ENCODE assay signal across 8 mouse cellular contexts in genomic region chrX:7422166-7422565, GRCm38 (mm10). TPM values are rescaled to one million over a fixed set of nuclear protein-coding genes. Genes with fewer than 3 reads are reported as not detected.
A peak's percentile ranks its signal among the peaks of the same experiment; 100 is the strongest.
DNase-seq lines count a peak whose midpoint lies in the region; ATAC-seq and TF ChIP-seq lines count a peak whose summit lies in the region.

No protein-coding gene starts in this region.

- 64% methylated on average over 6 of the region's 6 CpGs for WGBS in heart, postnatal 0 days
- WGBS in hindbrain, embryonic 12.5 days = 67% methylated on average over 6 of the region's 6 CpGs
- WGBS in midbrain, embryonic 14.5 days = 70% methylated on average over 6 of the region's 6 CpGs

- no peak overlapping the region for H3K27ac ChIP-seq in heart, postnatal 0 days (ENCODE audit: low read depth)
- no peak overlapping the region for H3K27ac ChIP-seq in bone marrow macrophage, adult 2 months (ENCODE audit: insufficient read depth, low read depth, low read length)
- no peak overlapping the region for H3K27ac ChIP-seq in hindbrain, embryonic 12.5 days
- no peak overlapping the region for H3K27ac ChIP-seq in midbrain, embryonic 14.5 days (replicated peaks; ENCODE audit: low read depth, low read length)

- TF ChIP-seq POLR2A in bone marrow macrophage, adult 2 months (IDR thresholded peaks at IDR 0.05; ENCODE audit: borderline replicate concordance, low read depth, low read length) = no peak

- intact Hi-C loops in heart, postnatal 14 days (cut with DNase I) = loop anchor here (2.0 to 5.0 kb wide), 2 partner anchors 40 to 225 kb away; no protein-coding TSS in a partner anchor

- H3K9ac ChIP-seq in heart, postnatal 0 days (replicated peaks; ENCODE audit: low read depth, low read length) = 0 out of 2 replicates have a peak overlapping the region, but pooled peaks have one; percentile 31
- no peak overlapping the region for H3K9ac ChIP-seq in hindbrain, embryonic 12.5 days
- H3K9ac ChIP-seq in midbrain, embryonic 14.5 days (replicated peaks; ENCODE audit: low read length) = no peak overlapping the region

- no peaks in the 10 kb centered on the region for H3K4me1 ChIP-seq in heart, postnatal 0 days (ENCODE audit: control insufficient read depth, insufficient read depth)
- 0 out of 2 replicates have a peak, but pooled peaks cover 2% of the 10 kb centered on the region for H3K4me1 ChIP-seq in bone marrow macrophage, adult 2 months (ENCODE audit: control insufficient read depth, insufficient read depth, low read length)
- H3K4me1 ChIP-seq in hindbrain, embryonic 12.5 days = no peaks in the 10 kb centered on the region
- H3K4me1 ChIP-seq in midbrain, embryonic 14.5 days (ENCODE audit: control insufficient read depth, insufficient read depth, low read length) = no peaks in the 10 kb centered on the region

- DNase-seq in heart, postnatal 0 days (ENCODE audit: low spot score) = no peak
- no peak for DNase-seq in heart, postnatal 14 days
- DNase-seq in midbrain, embryonic 14.5 days = no peak
- no peak for DNase-seq in urinary bladder, postnatal 4 days (ENCODE audit: low spot score in 2 of 2)

- no peak for TF ChIP-seq EP300 in heart, postnatal 0 days (IDR thresholded peaks at IDR 0.05; ENCODE audit: low read depth)

- peak overlapping the region; percentile 74 for H3K4me2 ChIP-seq in heart, postnatal 0 days (ENCODE audit: low read depth, low read length)
- H3K4me2 ChIP-seq in hindbrain, embryonic 12.5 days (replicated peaks) = peak overlapping the region; percentile 62
- H3K4me2 ChIP-seq in midbrain, embryonic 14.5 days (ENCODE audit: low read length) = peak overlapping the region; percentile 63

- TF ChIP-seq CTCF in heart, postnatal 0 days (IDR thresholded peaks at IDR 0.05; ENCODE audit: low read depth) = no peak
- no peak for TF ChIP-seq CTCF in bone marrow macrophage, adult 2 months (IDR thresholded peaks at IDR 0.05; ENCODE audit: low read depth, low read length)

- H3K9me3 ChIP-seq in heart, postnatal 0 days (replicated peaks; ENCODE audit: control insufficient read depth, low read length) = no peaks in the 10 kb centered on the region
- no peaks in the 10 kb centered on the region for H3K9me3 ChIP-seq in hindbrain, embryonic 12.5 days (replicated peaks)
- H3K9me3 ChIP-seq in midbrain, embryonic 14.5 days (ENCODE audit: control insufficient read depth, low read length) = no peaks in the 10 kb centered on the region

- ATAC-seq in heart, postnatal 0 days (ENCODE audit: insufficient read depth, low read depth) = no peak
- ATAC-seq in hindbrain, embryonic 12.5 days (ENCODE audit: low FRiP score) = no peak
- no peak for ATAC-seq in midbrain, embryonic 14.5 days (ENCODE audit: low FRiP score, low TSS enrichment)
- no peak for ATAC-seq in granulocyte monocyte progenitor cell, adult 5-6 weeks (replicated peaks; ENCODE audit: poor library complexity, severe bottlenecking)
- no peak for ATAC-seq in activated CD4-positive, CD25-positive, alpha-beta regulatory T cell, adult 4 months

- H3K27me3 ChIP-seq in heart, postnatal 0 days (ENCODE audit: control insufficient read depth, insufficient read depth, low read length) = no peaks in the 10 kb centered on the region
- H3K27me3 ChIP-seq in hindbrain, embryonic 12.5 days = no peaks in the 10 kb centered on the region; the same call in 1 of the 2 replicates
- H3K27me3 ChIP-seq in midbrain, embryonic 14.5 days (ENCODE audit: control insufficient read depth, insufficient read depth, low read length) = no peaks in the 10 kb centered on the region

- no peaks in the 10 kb centered on the region for H3K36me3 ChIP-seq in heart, postnatal 0 days (replicated peaks; ENCODE audit: control insufficient read depth, insufficient read depth, low read length)
- no peaks in the 10 kb centered on the region for H3K36me3 ChIP-seq in hindbrain, embryonic 12.5 days
- no peaks in the 10 kb centered on the region for H3K36me3 ChIP-seq in midbrain, embryonic 14.5 days (ENCODE audit: control insufficient read depth, insufficient read depth, low read length)

- H3K4me3 ChIP-seq in heart, postnatal 0 days (ENCODE audit: low read depth, low read length) = peak overlapping the region; percentile 55
- peak overlapping the region; percentile 67 for H3K4me3 ChIP-seq in bone marrow macrophage, adult 2 months (ENCODE audit: insufficient read depth, low read length)
- H3K4me3 ChIP-seq in hindbrain, embryonic 12.5 days = peak overlapping the region; percentile 36
- H3K4me3 ChIP-seq in midbrain, embryonic 14.5 days (replicated peaks; ENCODE audit: low read depth, low read length) = peak overlapping the region; percentile 37

RNA-seq across cellular contexts. Expression of gene Usp27x, which starts 46.5 kb away (rescaled TPM):
- 0.62 and 1.8 TPM in 2 replicates for total RNA-seq in heart, postnatal 0 days (2014; rRNA removed; ENCODE audit: low replicate concordance)
- 0.14 and 0.22 TPM in 2 replicates for polyA plus RNA-seq in heart, postnatal 0 days (2015; fragmentation: Nextera tagmentation; extraction: Ambion mirVana)
- under 1 TPM; 0.53 to 0.95 TPM for total RNA-seq in heart, postnatal 14 days (2021)
- 1.7 and 1.9 TPM in 2 replicates for polyA plus RNA-seq in bone marrow macrophage, adult 2 months (2012; ENCODE audit: insufficient read depth, insufficient read length, missing spikeins)
- polyA plus RNA-seq in hindbrain, embryonic 12.5 days (2016; fragmentation: Nextera tagmentation; extraction: Ambion mirVana) = 2.0 and 2.6 TPM in 2 replicates
- polyA plus RNA-seq in midbrain, embryonic 14.5 days (2014; fragmentation: Nextera tagmentation; extraction: Ambion mirVana) = 0.86 and 1.3 TPM in 2 replicates
- 0.30 and 1.2 TPM in 2 replicates for total RNA-seq in granulocyte monocyte progenitor cell, adult 5-6 weeks (2014; fragmentation: Nextera tagmentation)
- 0.56 and 0.67 TPM in 2 replicates for total RNA-seq in granulocyte monocyte progenitor cell, adult 5-6 weeks (2017)
- under 1 TPM; 0.18 to 0.25 TPM for polyA plus RNA-seq in activated CD4-positive, CD25-positive, alpha-beta regulatory T cell, adult 4 months (2017; shearing (Covaris generic))
